Mouse (Mus musculus): ENCODE measurements at regions not wholly inside any gene's neighbourhood (a gene's known extent, or its start where the extent isn't known, plus 50 kb on each side); places are given as distances from the start of the nearest gene placed in this dataset.
"Not testable (repeated sequence)": the region's sequence is repeated elsewhere in the genome, so short reads cannot be mapped to it uniquely, and the experiment has no call there.

DNA sequence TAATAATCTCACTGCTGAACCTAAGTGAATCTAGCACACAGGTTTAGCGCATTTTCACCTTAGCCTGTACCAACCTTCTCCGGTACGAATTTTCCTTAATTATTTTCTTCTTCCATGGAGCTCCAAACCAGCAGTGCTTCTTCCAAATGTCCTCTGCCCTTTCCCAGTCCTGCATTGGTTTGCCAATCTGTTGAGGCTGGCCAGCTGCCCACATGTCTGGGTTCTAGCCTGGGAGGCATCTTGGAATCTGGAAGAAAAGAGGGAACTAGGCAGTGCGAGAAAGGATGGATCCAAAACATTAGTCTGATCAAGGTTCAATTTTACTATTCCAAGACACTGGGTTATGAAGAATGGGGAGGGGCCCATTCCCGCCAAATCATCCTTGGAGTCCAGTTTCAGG, 422.0 kb upstream of the Arhgef26 start:
- TF ChIP-seq EP300 (IDR thresholded peaks at IDR 0.05; ENCODE audit: insufficient read depth, low read depth, low read length); CTCF (IDR thresholded peaks at IDR 0.05; ENCODE audit: low read depth, low read length): not testable (repeated sequence)
